Mouse (Mus musculus) leukemia stem cell, adult 10-12 weeks (primary cell): ENCODE results near the gene Ncln. TPM values are rescaled to one million over a fixed set of nuclear protein-coding genes. Genes with fewer than 3 reads are reported as not detected.

Source experiments
- polyA plus RNA-seq: library from polyadenylated mRNA; stranded (reverse); fragments of >175 nt; gene quantifications from 2 replicates; pipeline ENCODE4 v1.2.3, GENCODE M21; 2012; ENCODE audit warnings: low replicate concordance

Gene Ncln
- 296 and 494 TPM in 2 replicates for polyA plus RNA-seq

DNA sequence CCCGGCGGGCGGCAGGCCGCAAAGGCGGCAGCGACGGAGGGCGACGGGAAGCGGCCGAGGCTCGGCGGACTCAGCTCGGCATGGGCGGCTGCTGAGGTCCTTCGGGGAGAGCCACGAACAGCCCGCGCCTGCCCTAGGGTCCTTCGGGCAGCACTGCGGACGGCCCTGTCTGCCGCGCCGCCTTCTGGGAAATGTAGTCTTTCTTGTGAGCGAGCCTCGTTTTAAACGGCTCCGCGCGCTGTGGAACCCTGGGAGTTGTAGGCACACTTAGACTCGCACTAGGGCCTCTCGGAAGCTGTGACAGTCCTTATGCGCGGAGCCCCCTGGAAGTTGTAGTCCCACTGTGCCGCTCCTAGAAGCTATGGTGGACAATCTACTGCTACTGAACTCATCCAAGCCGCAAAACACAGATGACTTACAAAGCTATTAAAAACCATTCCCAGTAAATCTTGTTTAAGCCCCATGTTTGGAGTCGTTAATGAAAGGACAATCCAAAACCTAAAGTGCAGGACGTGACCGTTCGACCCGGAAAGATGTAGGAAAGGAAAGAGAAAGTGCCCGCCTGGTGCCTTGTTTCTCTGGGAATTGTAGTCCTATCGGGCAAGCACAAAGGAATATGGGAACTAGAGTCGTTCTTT lies at the start of gene Ncln:
Gene Ncln, minus strand, starts transcription at position 129 of the 638 bp plus-strand sequence.

DNA sequence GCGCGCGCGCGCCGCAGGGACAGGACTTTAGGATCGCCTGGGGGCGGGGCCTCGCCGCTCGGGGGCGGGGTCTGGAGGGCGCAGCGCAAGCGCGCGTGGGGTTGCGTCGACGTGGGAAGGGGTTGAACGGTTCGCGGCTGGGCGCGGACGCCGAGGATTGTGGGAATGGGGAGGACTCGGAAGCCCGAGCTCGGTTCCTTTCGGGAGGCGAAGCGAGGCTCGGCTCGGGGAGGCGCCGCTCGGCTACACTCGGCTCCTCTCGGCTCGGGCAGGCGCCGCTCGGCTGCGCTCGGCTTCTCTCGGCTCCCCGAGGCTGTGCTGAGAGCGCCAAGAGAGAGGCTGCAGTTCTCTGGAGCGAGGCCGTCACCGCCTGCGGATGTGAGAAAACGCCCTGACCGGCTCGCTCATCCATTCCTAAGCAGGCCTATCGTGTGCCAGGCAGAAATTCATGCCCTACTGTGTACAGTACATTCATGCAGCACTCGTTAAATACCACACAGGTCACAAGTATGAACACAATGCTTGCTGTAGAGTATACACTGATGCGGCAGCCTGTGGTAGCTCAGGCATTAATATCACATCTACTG lies 49.1 kb upstream of the Ncln start, which contains the start of gene Gna11:
Gene Gna11, minus strand, starts transcription at position 30 of the 587 bp plus-strand sequence.

DNA sequence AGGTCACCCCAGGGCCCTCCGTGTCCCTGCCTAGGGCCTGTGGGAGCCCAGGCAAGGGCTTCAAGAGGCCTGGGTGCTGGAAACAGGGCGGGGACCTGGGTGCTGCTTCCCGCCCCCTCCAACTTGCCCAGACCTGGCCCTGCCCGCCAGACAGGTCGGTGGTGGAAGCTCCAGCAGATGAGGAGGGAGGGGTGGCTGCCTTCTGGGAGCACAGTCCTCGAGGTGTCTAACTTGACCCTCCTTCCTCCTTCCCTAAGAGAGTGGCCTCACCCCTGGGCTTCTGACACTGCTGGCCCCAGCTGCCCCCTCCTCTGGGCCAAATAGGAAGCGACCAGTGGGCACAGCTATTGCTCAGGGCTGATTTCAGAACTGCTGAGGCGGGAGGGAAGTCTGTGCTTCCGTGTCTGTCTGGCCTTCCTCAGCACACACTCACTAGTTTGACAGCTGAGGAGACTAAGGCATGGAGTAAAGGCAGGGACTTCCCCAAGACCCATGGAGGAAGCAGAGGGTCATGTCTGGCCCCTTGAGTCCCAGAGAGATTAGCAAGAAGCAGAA lies 27.9 kb upstream of the Ncln start, which contains the start of gene Gna15:
Gene Gna15, minus strand, starts transcription at position 175 of the 555 bp plus-strand sequence.

DNA sequence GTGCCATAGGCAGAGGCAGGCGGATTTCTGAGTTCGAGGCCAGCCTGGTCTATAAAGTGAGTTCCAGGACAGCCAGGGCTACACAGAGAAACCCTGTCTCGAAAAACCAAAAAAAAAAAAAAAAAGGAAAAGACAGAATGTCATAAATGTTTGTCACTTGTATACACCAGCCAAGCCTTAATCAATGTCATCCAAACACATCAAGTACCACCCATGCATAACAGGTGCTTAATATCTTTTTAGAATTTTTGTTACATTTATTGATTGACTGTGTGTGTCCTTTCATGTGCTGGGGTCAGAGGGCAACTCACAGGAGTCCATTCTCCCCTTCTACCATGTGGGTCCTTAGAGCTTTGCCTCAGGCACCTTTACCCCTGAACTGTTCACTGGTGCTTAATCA lies 3.8 kb upstream of the Ncln start, which contains the start of gene S1pr4:
Gene S1pr4, minus strand, starts transcription at position 101 of the 400 bp plus-strand sequence.

DNA sequence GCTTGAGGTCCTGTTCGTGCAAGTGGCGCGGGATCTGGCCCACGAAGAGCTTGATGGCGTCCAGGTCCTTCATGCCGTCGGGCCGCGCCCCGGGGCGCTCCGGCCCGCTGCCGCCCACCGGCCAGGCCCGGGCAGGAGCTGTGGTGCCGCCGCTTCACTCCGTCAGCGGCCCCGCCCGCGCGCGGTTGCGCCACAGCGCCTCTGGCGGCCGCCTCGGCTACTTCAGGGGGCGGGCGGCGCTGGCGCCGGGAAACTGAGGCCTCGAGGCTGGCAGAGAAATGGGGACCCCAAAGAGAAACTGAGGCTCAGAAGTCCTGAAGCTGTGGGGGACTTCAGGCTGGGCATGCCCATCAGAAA lies 13.7 kb downstream of the Ncln start, which contains the start of gene Celf5:
Gene Celf5, minus strand, starts transcription at position 177 of the 357 bp plus-strand sequence.

DNA sequence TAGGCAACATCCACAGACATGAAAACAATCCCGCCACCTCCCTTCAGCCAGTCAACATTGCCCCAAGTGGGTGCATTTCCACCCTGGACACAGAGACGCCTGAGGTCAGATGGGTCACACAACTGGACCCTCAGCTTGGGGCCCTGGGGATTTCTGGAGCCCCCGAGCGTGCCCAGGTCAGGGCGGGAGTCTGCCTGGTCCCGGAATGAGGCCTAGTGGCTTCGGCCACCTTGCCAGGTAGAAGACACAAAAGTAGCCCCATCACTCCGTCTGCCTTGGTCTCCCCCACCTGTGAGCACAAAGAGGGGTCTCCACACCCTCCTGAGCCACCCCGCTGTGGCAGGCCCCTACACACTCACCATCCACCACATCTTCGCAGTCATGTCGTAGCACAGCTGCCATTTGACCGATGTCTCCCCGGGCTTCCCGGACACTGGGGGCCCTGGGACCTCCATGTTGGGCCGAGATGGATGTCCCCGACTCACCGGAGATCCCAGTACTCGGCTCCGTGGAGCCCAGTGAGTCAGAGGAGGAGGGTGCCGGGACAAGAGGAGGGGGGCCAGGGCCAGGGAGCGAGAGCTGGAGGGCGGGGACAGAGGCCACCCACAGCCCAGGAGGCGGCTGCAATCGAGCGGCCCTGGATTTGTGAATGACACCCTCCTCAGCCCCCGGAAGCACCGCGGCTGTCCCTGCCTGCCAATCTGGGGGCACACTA lies 40.9 kb downstream of the Ncln start, which contains the start of gene Nfic:
Gene Nfic, minus strand, starts transcription at position 455 of the 715 bp plus-strand sequence.

Other genes starting within 250 kb of the Ncln start
- gene Matk, start 243.5 kb downstream of the Ncln start, polyA plus RNA-seq: 4.8 and 18.9 TPM in 2 replicates
- gene Mrpl54, start 229.5 kb downstream of the Ncln start, polyA plus RNA-seq: 351 and 433 TPM in 2 replicates
- gene Apba3, start 229.4 kb downstream of the Ncln start, polyA plus RNA-seq: 147 and 155 TPM in 2 replicates
- 2.4 and 5.3 TPM in 2 replicates for gene Tjp3, start 204.8 kb downstream of the Ncln start, polyA plus RNA-seq
- gene Pip5k1c, start 203.4 kb downstream of the Ncln start, polyA plus RNA-seq: 189 and 253 TPM in 2 replicates
- 67.6 and 96.5 TPM in 2 replicates for gene Cactin, start 175.3 kb downstream of the Ncln start, polyA plus RNA-seq
- 3.7 and 8.0 TPM in 2 replicates for gene Tbxa2r, start 167.7 kb downstream of the Ncln start, polyA plus RNA-seq
- gene Gipc3, start 153.1 kb downstream of the Ncln start, polyA plus RNA-seq: 1.3 and 2.0 TPM in 2 replicates
- 314 and 739 TPM in 2 replicates for gene Hmg20b, start 145.9 kb downstream of the Ncln start, polyA plus RNA-seq
- 68.4 and 74.4 TPM in 2 replicates for gene Mfsd12, start 138.9 kb downstream of the Ncln start, polyA plus RNA-seq
- gene 4930404N11Rik, start 130.6 kb downstream of the Ncln start, polyA plus RNA-seq: 10.6 and 16.6 TPM in 2 replicates
- 99.5 and 103 TPM in 2 replicates for gene Fzr1, start 117.9 kb downstream of the Ncln start, polyA plus RNA-seq
- gene Dohh, start 112.0 kb downstream of the Ncln start, polyA plus RNA-seq: 206 and 254 TPM in 2 replicates
- gene Gm48551, start 111.9 kb downstream of the Ncln start, polyA plus RNA-seq: 0.33 and 0.42 TPM in 2 replicates
- gene Gm48552, start 107.4 kb downstream of the Ncln start, polyA plus RNA-seq: 3.7 and 10.5 TPM in 2 replicates
- gene Smim24, start 103.3 kb downstream of the Ncln start, polyA plus RNA-seq: 0.68 and 2.2 TPM in 2 replicates
- 206 and 375 TPM in 2 replicates for gene Nfic, start 40.8 kb downstream of the Ncln start, polyA plus RNA-seq
- gene Celf5, start 13.7 kb downstream of the Ncln start, polyA plus RNA-seq: 0.23 and 0.60 TPM in 2 replicates
- gene S1pr4, start 3.7 kb upstream of the Ncln start, polyA plus RNA-seq: 34.9 and 78.0 TPM in 2 replicates
- 30.2 and 35.0 TPM in 2 replicates for gene Gna15, start 27.8 kb upstream of the Ncln start, polyA plus RNA-seq
- gene Gna11, start 48.8 kb upstream of the Ncln start, polyA plus RNA-seq: 21.9 and 22.6 TPM in 2 replicates
- gene Aes, start 63.1 kb upstream of the Ncln start, polyA plus RNA-seq: 1,673 and 2,193 TPM in 2 replicates
- gene Tle2, start 78.2 kb upstream of the Ncln start, polyA plus RNA-seq: 4.1 and 5.9 TPM in 2 replicates
- gene Tle6, start 104.7 kb upstream of the Ncln start, polyA plus RNA-seq: 1.3 and 9.1 TPM in 2 replicates
- 0.33 and 0.99 TPM in 2 replicates for gene BC025920, start 109.9 kb upstream of the Ncln start, polyA plus RNA-seq
- gene Sirt6, start 131.4 kb upstream of the Ncln start, polyA plus RNA-seq: 83.0 and 132 TPM in 2 replicates
- gene Ankrd24, start 132.1 kb upstream of the Ncln start, polyA plus RNA-seq: 8.5 and 13.2 TPM in 2 replicates
- 0.22 TPM in 1 of 2 replicates, not detected in the other for gene Gm10778, start 152.7 kb upstream of the Ncln start, polyA plus RNA-seq
- 0.20 TPM in 1 of 2 replicates, not detected in the other for gene Zfp433, start 208.4 kb upstream of the Ncln start, polyA plus RNA-seq